Mouse (Mus musculus) C2C12 (cell line): ENCODE data around the gene Fam155a. TPM values are rescaled to one million over a fixed set of nuclear protein-coding genes. Genes with fewer than 3 reads are reported as not detected.

Experiments
- H3K27me3 ChIP-seq: one replicate; pipeline ENCODE4 v1.6.1; 2011; ENCODE audit not compliant: control insufficient read depth, insufficient read depth, insufficient read length
- H3K36me3 ChIP-seq: one replicate; pipeline ENCODE4 v1.6.1; 2011; ENCODE audit not compliant: control insufficient read depth, insufficient read depth
- H3K4me3 ChIP-seq: one replicate; pipeline ENCODE4 v1.5.1; 2011; ENCODE audit warnings: mild to moderate bottlenecking, control low read depth; ENCODE audit not compliant: poor library complexity, insufficient read depth, severe bottlenecking
- H3K79me2 ChIP-seq: one replicate; pipeline ENCODE4 v1.6.1; 2011; ENCODE audit not compliant: control insufficient read depth, insufficient read depth
- H3K79me3 ChIP-seq: one replicate; pipeline ENCODE4 v1.6.1; 2011; ENCODE audit warnings: low read depth, control low read depth
- H3ac ChIP-seq: one replicate; pipeline ENCODE3; 2011; ENCODE audit warnings: low read depth; ENCODE audit not compliant: control insufficient read depth, insufficient read length
- CEBPB ChIP-seq: IDR thresholded peaks from one replicate; pipeline ENCODE4 v1.6.1; 2011; ENCODE audit warnings: low read depth, mild to moderate bottlenecking, control low read depth, moderate library complexity
- CTCF ChIP-seq: IDR thresholded peaks from one replicate; pipeline ENCODE4 v1.5.1; 2011; ENCODE audit not compliant: control insufficient read depth, insufficient read depth, insufficient read length
- FOSL1 ChIP-seq: IDR thresholded peaks from one replicate; pipeline ENCODE4 v1.8.0; 2011; ENCODE audit warnings: mild to moderate bottlenecking, low read length; ENCODE audit not compliant: poor library complexity, insufficient read depth, severe bottlenecking
- MAX ChIP-seq: IDR thresholded peaks from one replicate; pipeline ENCODE4 v1.6.1; 2011; ENCODE audit warnings: mild to moderate bottlenecking, control low read depth
- MYOD1 ChIP-seq: IDR thresholded peaks from one replicate; pipeline ENCODE4 v1.6.1; 2011; ENCODE audit warnings: low read depth; ENCODE audit not compliant: control insufficient read depth, insufficient read length
- MYOG ChIP-seq: IDR thresholded peaks from one replicate; pipeline ENCODE4 v1.6.1; 2011; ENCODE audit not compliant: control insufficient read depth, insufficient read length; ENCODE audit errors: extremely low read depth
- USF1 ChIP-seq: IDR thresholded peaks from one replicate; pipeline ENCODE4 v1.6.1; 2011; ENCODE audit warnings: low read depth, mild to moderate bottlenecking, control low read depth, moderate library complexity
- polyA plus RNA-seq: library from polyadenylated mRNA; unstranded; fragments of >200 nt; fragmentation: generic; extraction: Trizol; gene quantifications from one replicate; pipeline ENCODE4 v1.2.1, GENCODE M21; 2012; ENCODE audit warnings: missing spikeins

Fam155a gene
- polyA plus RNA-seq, 1 experiment = not detected

DNA sequence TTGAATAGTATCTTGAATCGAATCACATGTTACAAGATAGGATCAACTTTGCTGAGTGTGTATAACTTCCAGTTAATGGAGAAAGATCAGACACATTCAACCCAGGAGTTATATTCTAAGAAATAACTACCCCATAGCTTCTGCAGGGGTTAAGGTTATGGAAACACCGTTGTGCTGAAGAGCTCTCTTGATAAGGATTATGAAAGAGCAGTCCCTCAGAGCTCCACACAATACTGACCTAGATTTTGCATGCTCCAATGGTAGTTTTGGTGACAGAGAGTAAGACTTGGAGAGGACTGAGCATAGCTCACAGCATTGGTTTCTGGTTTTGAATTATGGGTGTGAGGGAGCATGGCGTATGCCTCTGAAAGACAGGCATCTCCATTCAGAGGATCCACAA lies 579.3 kb downstream of the Fam155a start:
- no peak overlapping the region for H3K4me3 ChIP-seq
- no peaks in the 10 kb centered on the region for H3K79me2 ChIP-seq
- no peaks in the 10 kb centered on the region for H3K79me3 ChIP-seq
- no peak overlapping the region for H3ac ChIP-seq
- no peaks in the 10 kb centered on the region for H3K27me3 ChIP-seq
- TF ChIP-seq MAX = no peak
- TF ChIP-seq FOSL1 = no peak
- TF ChIP-seq USF1 = no peak
- no peak for TF ChIP-seq CTCF
- no peak for TF ChIP-seq CEBPB
- no peak for TF ChIP-seq MYOD1
- no peak for TF ChIP-seq MYOG
- no peaks in the 10 kb centered on the region for H3K36me3 ChIP-seq

DNA sequence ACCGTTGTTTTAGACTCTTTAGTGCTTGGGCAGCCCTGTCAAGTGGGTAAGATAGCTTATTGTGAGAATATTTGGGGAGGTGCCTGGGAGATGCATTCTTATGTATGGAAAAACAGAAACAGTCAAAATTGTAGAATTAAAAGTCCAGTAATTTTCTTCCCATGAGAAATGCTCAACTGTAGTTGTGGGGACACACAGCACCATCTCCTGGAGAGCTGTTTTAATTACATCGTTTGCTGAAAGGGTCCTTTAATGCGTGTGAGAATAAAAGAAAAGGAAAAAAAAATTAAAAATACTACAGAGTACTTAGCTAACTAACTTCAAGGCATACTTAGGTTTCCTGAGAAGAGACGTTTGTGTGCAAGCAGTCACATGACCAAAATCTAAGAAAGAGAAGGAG lies 582.3 kb downstream of the Fam155a start:
- Histone ChIP-seq H3K36me3 (no peaks in the 10 kb centered on the region), H3K79me3 (no peaks in the 10 kb centered on the region), H3K79me2 (no peaks in the 10 kb centered on the region), H3ac (no peak overlapping the region), H3K27me3 (no peaks in the 10 kb centered on the region), H3K4me3 (no peak overlapping the region)
- TF ChIP-seq CEBPB (no peak), CTCF (no peak), MYOD1 (no peak), MYOG (no peak), USF1 (no peak), FOSL1 (no peak)

DNA sequence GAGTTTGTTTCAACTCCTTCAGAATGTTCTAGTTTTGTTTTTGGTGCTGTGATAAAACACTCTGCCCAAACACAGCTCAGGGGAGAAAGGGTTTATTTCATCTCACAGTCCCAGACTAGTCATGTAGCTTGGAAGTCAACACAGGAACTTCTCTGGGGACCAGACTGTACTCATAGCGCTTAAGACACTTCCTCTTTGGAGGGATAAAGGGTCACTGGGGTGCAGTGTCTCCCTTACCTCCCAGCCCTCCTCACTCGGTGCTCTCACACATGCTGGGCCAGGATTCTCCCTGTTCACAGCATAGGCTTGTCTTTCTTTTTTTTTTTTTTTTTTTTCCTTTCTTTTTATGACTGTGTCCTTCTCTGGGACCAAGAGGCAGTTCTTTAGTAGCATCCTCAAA lies 585.8 kb downstream of the Fam155a start:
- no peak for TF ChIP-seq CEBPB
- TF ChIP-seq FOSL1 = no peak
- no peak for TF ChIP-seq USF1
- TF ChIP-seq CTCF = no peak
- no peak for TF ChIP-seq MYOD1
- TF ChIP-seq MYOG = no peak
- no peak for TF ChIP-seq MAX
- H3K79me3 ChIP-seq = no peaks in the 10 kb centered on the region

DNA sequence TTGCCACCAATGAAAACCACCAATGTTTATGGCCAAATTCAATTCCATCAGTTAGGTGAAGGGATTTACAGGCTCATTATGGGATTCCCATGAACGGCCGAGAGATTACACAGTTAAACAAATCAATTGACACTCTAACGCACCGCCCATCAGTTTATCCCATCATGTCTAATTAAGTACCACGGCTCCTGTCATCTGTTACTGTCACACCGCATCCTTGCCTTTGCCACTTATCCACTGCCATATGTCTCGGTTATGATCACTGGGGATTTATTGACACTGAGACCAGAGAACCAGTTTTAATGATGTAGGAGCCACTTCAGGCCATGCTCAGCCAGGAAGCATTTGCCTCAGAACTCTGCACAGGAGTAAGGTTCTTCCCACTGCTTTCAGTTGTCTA lies 588.5 kb downstream of the Fam155a start:
- Histone ChIP-seq H3K36me3 (no peaks in the 10 kb centered on the region), H3K79me2 (no peaks in the 10 kb centered on the region), H3K4me3 (no peak overlapping the region), H3K27me3 (no peaks in the 10 kb centered on the region), H3ac (no peak overlapping the region), H3K79me3 (no peaks in the 10 kb centered on the region)
- no peak for TF ChIP-seq MYOG
- no peak for TF ChIP-seq CEBPB
- TF ChIP-seq CTCF = no peak
- TF ChIP-seq FOSL1 = no peak
- TF ChIP-seq MAX = no peak
- TF ChIP-seq USF1 = no peak
- TF ChIP-seq MYOD1 = no peak

More for the DNA sequence above, 585.8 kb downstream of the Fam155a start:
- H3K79me2 ChIP-seq = no peaks in the 10 kb centered on the region
- H3K36me3 ChIP-seq = no peaks in the 10 kb centered on the region
- H3K4me3 ChIP-seq = no peak overlapping the region
- H3ac ChIP-seq = no peak overlapping the region
- no peaks in the 10 kb centered on the region for H3K27me3 ChIP-seq

DNA sequence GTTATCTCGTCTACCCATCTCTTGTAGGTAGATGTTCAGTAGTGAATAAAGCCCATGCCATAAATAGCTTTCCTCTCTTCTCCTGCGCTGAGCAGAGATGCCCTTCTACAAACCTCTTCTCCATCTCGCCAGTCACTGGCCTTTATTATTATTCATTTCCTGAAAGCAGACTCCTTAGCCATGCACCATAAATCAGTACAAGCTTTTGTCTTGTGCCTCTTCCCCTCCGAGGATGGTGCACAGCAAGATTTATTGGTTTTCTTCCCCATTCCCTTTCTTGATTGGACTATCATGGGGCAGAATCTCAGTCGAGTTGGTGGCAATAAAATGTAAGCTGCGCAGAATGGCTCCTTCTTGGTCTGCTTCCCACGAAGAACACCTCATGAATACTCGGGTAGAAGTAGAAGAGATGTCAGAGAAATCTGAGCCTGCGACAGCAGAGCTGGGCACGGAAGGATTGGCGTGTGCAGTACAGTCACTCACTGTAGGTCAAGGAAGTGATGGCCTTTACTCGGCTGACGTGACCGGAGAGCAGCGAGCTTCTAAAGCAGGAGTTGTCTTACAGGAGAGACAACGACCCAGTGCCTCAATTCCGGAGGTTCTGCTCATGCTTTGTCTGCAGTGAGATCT lies 590.2 kb downstream of the Fam155a start:
- Histone ChIP-seq H3K4me3 (no peak overlapping the region), H3K27me3 (no peaks in the 10 kb centered on the region), H3K79me2 (no peaks in the 10 kb centered on the region), H3K79me3 (no peaks in the 10 kb centered on the region), H3K36me3 (no peaks in the 10 kb centered on the region), H3ac (no peak overlapping the region)
- TF ChIP-seq CEBPB (no peak), MYOG (no peak), CTCF (no peak), FOSL1 (no peak), USF1 (no peak), MYOD1 (no peak), MAX (no peak)

DNA sequence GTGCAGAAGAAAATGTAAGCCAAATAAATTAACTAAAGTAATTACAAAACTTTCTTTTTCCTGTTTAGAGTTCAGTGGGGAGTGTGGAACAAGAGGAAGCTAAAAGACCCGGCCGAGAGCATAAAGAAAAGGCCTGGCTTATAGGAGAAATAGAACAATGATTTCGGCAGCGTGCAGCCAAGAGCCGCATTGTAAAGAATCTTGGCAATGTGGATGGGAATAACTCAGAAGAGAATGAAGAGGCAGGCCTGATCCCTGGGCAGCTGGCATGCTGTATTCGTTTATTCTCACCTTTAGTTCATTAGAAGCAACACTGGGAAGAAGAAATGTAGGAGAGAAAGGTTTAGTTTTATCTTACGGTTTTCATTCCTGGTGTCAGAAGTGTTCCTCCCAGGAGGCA lies 594.0 kb downstream of the Fam155a start:
- H3K79me3 ChIP-seq = no peaks in the 10 kb centered on the region
- no peaks in the 10 kb centered on the region for H3K27me3 ChIP-seq
- no peaks in the 10 kb centered on the region for H3K79me2 ChIP-seq
- TF ChIP-seq USF1 = no peak
- H3K36me3 ChIP-seq = no peaks in the 10 kb centered on the region
- no peak overlapping the region for H3K4me3 ChIP-seq
- no peak overlapping the region for H3ac ChIP-seq
